In the genomic region with DNA sequence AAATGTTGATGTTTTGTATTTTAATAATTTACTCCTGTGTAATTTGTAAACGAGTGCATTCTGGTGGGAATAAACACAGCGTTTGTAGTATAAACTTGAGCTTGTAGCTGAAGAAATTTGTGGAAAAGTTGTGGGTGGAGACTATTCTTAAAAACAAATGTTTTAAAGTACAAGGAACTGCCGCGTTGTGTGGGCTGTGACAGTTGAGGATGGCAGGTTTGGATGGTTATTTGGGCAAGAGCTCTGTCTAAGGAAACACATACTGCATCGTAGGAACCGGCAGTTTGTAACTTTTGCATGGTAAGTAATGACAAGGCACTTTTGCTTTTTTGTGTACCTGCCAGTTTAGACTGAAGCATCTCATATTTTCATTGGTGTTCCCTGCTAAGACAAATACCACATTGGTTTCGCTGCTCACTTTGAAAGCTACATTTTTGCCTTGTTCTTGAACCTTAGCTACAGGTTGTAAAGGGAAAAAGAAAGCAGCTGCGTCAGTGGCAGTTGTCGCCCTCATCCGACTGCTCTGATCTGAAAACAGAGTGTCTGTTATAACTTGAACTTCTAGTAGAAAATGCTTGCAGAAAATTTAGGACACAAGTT, we compare ENCODE assay signal across 8 mouse cellular contexts. TPM values are rescaled to one million over a fixed set of nuclear protein-coding genes. Genes with fewer than 3 reads are reported as not detected.
DNase-seq lines count a peak whose midpoint lies in the region; ATAC-seq and TF ChIP-seq lines count a peak whose summit lies in the region.

No protein-coding gene starts in this region.

- 19% methylated on average over 10 of the region's 10 CpGs for WGBS in lung, adult 2 months
- WGBS in hindbrain, embryonic 16.5 days, result 72% methylated on average over 10 of the region's 10 CpGs
- 83% methylated on average over 10 of the region's 10 CpGs for WGBS in neural tube, embryonic 13.5 days

- H3K36me3 ChIP-seq in hindbrain, embryonic 16.5 days (ENCODE audit: control insufficient read depth, insufficient read depth, low read length), result no peaks in the 10 kb centered on the region
- H3K36me3 ChIP-seq in neural tube, embryonic 13.5 days, result no peaks in the 10 kb centered on the region

- no peaks in the 10 kb centered on the region for H3K27me3 ChIP-seq in hindbrain, embryonic 16.5 days (replicated peaks; ENCODE audit: control insufficient read depth, insufficient read depth, low read length)
- H3K27me3 ChIP-seq in neural tube, embryonic 13.5 days, result no peaks in the 10 kb centered on the region

- H3K4me3 ChIP-seq in lung, adult 2 months (replicated peaks; ENCODE audit: extremely low read depth, low read depth, low read length), result peak overlapping the region; percentile 31
- H3K4me3 ChIP-seq in hindbrain, embryonic 16.5 days (ENCODE audit: low read length), result no peak overlapping the region
- no peak overlapping the region for H3K4me3 ChIP-seq in neural tube, embryonic 13.5 days

- no peak for TF ChIP-seq CTCF in lung, adult 2 months (IDR thresholded peaks at IDR 0.05; ENCODE audit: insufficient read depth, low read length)

- no peak overlapping the region for H3K9ac ChIP-seq in hindbrain, embryonic 16.5 days (ENCODE audit: low read depth, low read length)
- H3K9ac ChIP-seq in neural tube, embryonic 13.5 days, result no peak overlapping the region

- ATAC-seq in hindbrain, embryonic 16.5 days, result no peak
- no peak for ATAC-seq in neural tube, embryonic 13.5 days (ENCODE audit: low read depth)
- ATAC-seq in granulocyte monocyte progenitor cell, adult 5-6 weeks (replicated peaks; ENCODE audit: poor library complexity, severe bottlenecking), result no peak; the same call in 1 of the 2 replicates

- peak overlapping the region; percentile 2; the same call in 1 of the 2 replicates for H3K4me2 ChIP-seq in hindbrain, embryonic 16.5 days (ENCODE audit: low read length)
- peak overlapping the region; percentile 79 for H3K4me2 ChIP-seq in neural tube, embryonic 13.5 days

- H3K9me3 ChIP-seq in hindbrain, embryonic 16.5 days (ENCODE audit: control insufficient read depth, low read length), result no peaks in the 10 kb centered on the region
- no peaks in the 10 kb centered on the region for H3K9me3 ChIP-seq in neural tube, embryonic 13.5 days

- H3K4me1 ChIP-seq in lung, adult 2 months (ENCODE audit: control insufficient read depth, insufficient read depth, low read length), result peaks cover 6% of the 10 kb centered on the region
- H3K4me1 ChIP-seq in hindbrain, embryonic 16.5 days (ENCODE audit: control insufficient read depth, insufficient read depth, low read depth, low read length), result peaks cover 15% of the 10 kb centered on the region
- peaks cover 17% of the 10 kb centered on the region for H3K4me1 ChIP-seq in neural tube, embryonic 13.5 days (replicated peaks)

- no peak overlapping the region for H3K27ac ChIP-seq in hindbrain, embryonic 16.5 days (ENCODE audit: low read depth, low read length)
- H3K27ac ChIP-seq in neural tube, embryonic 13.5 days (replicated peaks), result no peak overlapping the region

- peak; percentile 20 for DNase-seq in adrenal gland, adult 2 months
- DNase-seq in adrenal gland, postnatal 4 days (ENCODE audit: low spot score in 2 of 2), result no peak
- DNase-seq in lung, adult 2 months, result no peak
- DNase-seq in lung, postnatal 10 days, result no peak
- DNase-seq in cerebellum, postnatal 36 days, result no peak

- TF ChIP-seq POLR2A in lung, adult 2 months (IDR thresholded peaks at IDR 0.05; ENCODE audit: borderline replicate concordance, extremely low read depth, low read depth, low read length), result no peak

RNA-seq across cellular contexts. Expression of a gene that starts 2.1 kb away (rescaled TPM):
- total RNA-seq in adrenal gland, adult 2 months (2021), result 10 to 100 TPM; 41.3 to 51.5 TPM
- polyA plus RNA-seq in adrenal gland, adult 2 months (2012; rRNA removed), result 3.7 and 4.8 TPM in 2 replicates
- 10 to 100 TPM; 44.4 to 46.0 TPM for total RNA-seq in adrenal gland, postnatal 4 days (2021)
- polyA plus RNA-seq in lung, adult 2 months (2012; rRNA removed), result 5.9 and 7.3 TPM in 2 replicates
- polyA plus RNA-seq in hindbrain, embryonic 16.5 days (2015; fragmentation: Nextera tagmentation; extraction: Ambion mirVana), result 3.0 and 3.2 TPM in 2 replicates
- polyA plus RNA-seq in neural tube, embryonic 13.5 days (2015; fragmentation: Nextera tagmentation; extraction: Ambion mirVana), result 3.2 and 5.8 TPM in 2 replicates
- total RNA-seq in granulocyte monocyte progenitor cell, adult 5-6 weeks (2014; fragmentation: Nextera tagmentation), result 14.0 and 34.5 TPM in 2 replicates
- 20.4 and 20.7 TPM in 2 replicates for total RNA-seq in granulocyte monocyte progenitor cell, adult 5-6 weeks (2017)
